ENCODE assay signal across 8 mouse cellular contexts in genomic region chr2:11502901-11503431, GRCm38 (mm10). TPM values are rescaled to one million over a fixed set of nuclear protein-coding genes. Genes with fewer than 3 reads are reported as not detected.
DNase-seq lines count a peak whose midpoint lies in the region; ATAC-seq and TF ChIP-seq lines count a peak whose summit lies in the region.

No protein-coding gene starts in this region.

- 0 out of 2 replicates have a peak, but pooled peaks cover 4% of the 10 kb centered on the region for H3K36me3 ChIP-seq in intestine, postnatal 0 days (ENCODE audit: control insufficient read depth, insufficient read depth)

- peak overlapping the region; percentile 95 for H3K4me2 ChIP-seq in intestine, postnatal 0 days (replicated peaks; ENCODE audit: low read depth)

- peak overlapping the region; percentile 61 for H3K4me3 ChIP-seq in intestine, postnatal 0 days (ENCODE audit: low read depth, low read length)

- peak overlapping the region; percentile 42 for H3K9ac ChIP-seq in intestine, postnatal 0 days (ENCODE audit: low read depth, low read length)

- H3K27me3 ChIP-seq in intestine, postnatal 0 days (replicated peaks; ENCODE audit: control insufficient read depth, insufficient read depth, low read length): no peaks in the 10 kb centered on the region

- H3K27ac ChIP-seq in intestine, postnatal 0 days (ENCODE audit: low read depth, low read length): peak overlapping the region; percentile 46

- intact Hi-C loops in left cerebral cortex, postnatal 36 days (cut with DNase I): loop anchor here (5.0 kb wide), 2 partner anchors 34 to 76 kb away; no protein-coding TSS in a partner anchor

- ATAC-seq in granulocyte monocyte progenitor cell, adult 5-6 weeks (replicated peaks; ENCODE audit: poor library complexity, severe bottlenecking): peak; percentile 43
- ATAC-seq in intestine, postnatal 0 days: peak; percentile 35

- DNase-seq in adrenal gland, adult 2 months: peak; percentile 86
- peak; percentile 51 for DNase-seq in embryo, embryonic 11.5 days (ENCODE audit: low read depth, low spot score)
- peak; percentile 84 to 87 for DNase-seq in left cerebral cortex, postnatal 36 days (ENCODE audit: low spot score in 2 of 2)
- peak; percentile 71 for DNase-seq in mesoderm, embryonic 11.5 days (ENCODE audit: low read depth, low spot score)
- peak; percentile 75 for DNase-seq in right cerebral cortex, postnatal 4 days
- no peak for DNase-seq in adipocyte (ENCODE audit: low spot score)

- no peaks in the 10 kb centered on the region; the same call in 1 of the 2 replicates for H3K4me1 ChIP-seq in intestine, postnatal 0 days (replicated peaks; ENCODE audit: control insufficient read depth, insufficient read depth, low read length)

- no peaks in the 10 kb centered on the region for H3K9me3 ChIP-seq in intestine, postnatal 0 days (ENCODE audit: control insufficient read depth)

- TF ChIP-seq CTCF in intestine, postnatal 0 days (IDR thresholded peaks at IDR 0.05; ENCODE audit: low read depth): peak; percentile 43

- WGBS in intestine, postnatal 0 days: under 1% methylated on average over 39 of the region's 39 CpGs

RNA-seq across cellular contexts. Expression of gene Pfkfb3, which starts 50.9 kb away (rescaled TPM):
- 100 to 1,000 TPM; 163 to 230 TPM for total RNA-seq in adrenal gland, adult 2 months (2021)
- 26.0 and 50.3 TPM in 2 replicates for polyA plus RNA-seq in adrenal gland, adult 2 months (2012; rRNA removed)
- 44.8 and 74.9 TPM in 2 replicates for total RNA-seq in granulocyte monocyte progenitor cell, adult 5-6 weeks (2014; fragmentation: Nextera tagmentation)
- 43.8 and 44.8 TPM in 2 replicates for total RNA-seq in granulocyte monocyte progenitor cell, adult 5-6 weeks (2017)
- 12.7 and 13.4 TPM in 2 replicates for polyA plus RNA-seq in intestine, postnatal 0 days (2015; fragmentation: Nextera tagmentation; extraction: Ambion mirVana)
- total RNA-seq in left cerebral cortex, postnatal 36 days (2021): 10 to 100 TPM; 25.0 to 32.4 TPM
